Mouse (Mus musculus) liver, embryonic 15.5 days (tissue): ENCODE data around the gene Gm9639. TPM values are rescaled to one million over a fixed set of nuclear protein-coding genes. Genes with fewer than 3 reads are reported as not detected.
"Not testable (repeated sequence)": the region's sequence is repeated elsewhere in the genome, so short reads cannot be mapped to it uniquely, and the experiment has no call there.

Experiments used
- ATAC-seq: fragments of 200-750 bp; cut with Nextera tagmentation; 2 replicates; pipeline ENCODE4 v1.8.0; 2017; ENCODE audit warnings: moderate number of reproducible peaks, mild to moderate bottlenecking, moderate library complexity; ENCODE audit not compliant: insufficient read depth
- H3K27ac ChIP-seq: fragments of 300-500 bp; sonication (generic); replicated peaks from 2 replicates; pipeline ENCODE4 v1.5.1; 2015; ENCODE audit warnings: mild to moderate bottlenecking, inconsistent platforms
- H3K27me3 ChIP-seq: fragments of 300-500 bp; sonication (generic); 2 replicates; pipeline ENCODE4 v1.6.1; 2015; ENCODE audit warnings: mild to moderate bottlenecking, inconsistent platforms
- H3K36me3 ChIP-seq: fragments of 300-500 bp; sonication (generic); replicated peaks from 2 replicates; pipeline ENCODE4 v1.6.1; 2015; ENCODE audit warnings: moderate library complexity, mild to moderate bottlenecking, inconsistent platforms
- H3K4me1 ChIP-seq: fragments of 300-500 bp; sonication (generic); replicated peaks from 2 replicates; pipeline ENCODE4 v1.6.1; 2015; ENCODE audit warnings: inconsistent platforms
- H3K4me2 ChIP-seq: fragments of 300-500 bp; sonication (generic); 2 replicates; pipeline ENCODE4 v1.6.1; 2015; ENCODE audit warnings: moderate library complexity, mild to moderate bottlenecking, inconsistent platforms
- H3K4me3 ChIP-seq: fragments of 300-500 bp; sonication (generic); replicated peaks from 2 replicates; pipeline ENCODE4 v1.5.1; 2015; ENCODE audit warnings: mild to moderate bottlenecking, inconsistent platforms
- H3K9ac ChIP-seq: fragments of 300-500 bp; sonication (generic); 2 replicates; pipeline ENCODE4 v1.6.1; 2015; ENCODE audit warnings: moderate library complexity, mild to moderate bottlenecking, inconsistent platforms
- H3K9me3 ChIP-seq: fragments of 300-500 bp; sonication (generic); replicated peaks from 2 replicates; pipeline ENCODE4 v1.6.1; 2016; ENCODE audit warnings: inconsistent platforms
- WGBS: fragments of 180-500 bp; shearing (Covaris S2); methylation state at CpG from one replicate; pipeline ENCODE4 v1.1.7; 2015; ENCODE audit warnings: mixed read lengths; ENCODE audit not compliant: insufficient replicate concordance; 5-methylcytosine and 5-hydroxymethylcytosine counted together
- polyA plus RNA-seq: library from polyadenylated mRNA; unstranded; fragments of >200 nt; fragmentation: Nextera tagmentation; extraction: Ambion mirVana; gene quantifications from 2 replicates; pipeline ENCODE4 v1.2.1, GENCODE M21; 2015

The Gm9639 gene
- polyA plus RNA-seq, 1 experiment from 2014 or later, result not detected

GRCm38 (mm10) chr10:77798164-77798920 is 3.5 kb upstream of the Gm9639 start:
- not testable (repeated sequence) for H3K27me3 ChIP-seq, ATAC-seq, H3K27ac ChIP-seq, H3K9me3 ChIP-seq, H3K36me3 ChIP-seq, H3K9ac ChIP-seq, H3K4me3 ChIP-seq, H3K4me1 ChIP-seq, H3K4me2 ChIP-seq
- WGBS, result 43% methylated on average over 3 of the region's 3 CpGs

GRCm38 (mm10) chr10:77797677-77798076 is 2.8 kb upstream of the Gm9639 start:
- Histone ChIP-seq H3K9me3 (no peaks in the 10 kb centered on the region), H3K9ac (no peak overlapping the region), H3K27me3 (no peaks in the 10 kb centered on the region), H3K27ac (no peak overlapping the region), H3K36me3 (no peaks in the 10 kb centered on the region), H3K4me3 (no peak overlapping the region), H3K4me2 (no peak overlapping the region), H3K4me1 (no peaks in the 10 kb centered on the region)
- no peak for ATAC-seq
- WGBS, result 33% methylated on average over 3 of the region's 3 CpGs

- Histone ChIP-seq H3K4me1 (no peaks in the 10 kb centered on the region), H3K4me3 (no peak overlapping the region), H3K9ac (no peak overlapping the region), H3K4me2 (no peak overlapping the region), H3K27me3 (no peaks in the 10 kb centered on the region), H3K27ac (no peak overlapping the region), H3K36me3 (no peaks in the 10 kb centered on the region), H3K9me3 (no peaks in the 10 kb centered on the region)
- ATAC-seq, result no peak
- 59% methylated on average over 2 of the region's 2 CpGs for WGBS
These were observed 6.3 kb downstream of the Gm9639 start for GRCm38 (mm10) chr10:77788621-77789020.

- not testable (repeated sequence) for H3K9me3 ChIP-seq, H3K27me3 ChIP-seq, H3K36me3 ChIP-seq, H3K4me3 ChIP-seq, ATAC-seq, H3K4me1 ChIP-seq, H3K4me2 ChIP-seq, H3K27ac ChIP-seq, H3K9ac ChIP-seq
- WGBS, result 57% methylated on average over 1 of the region's 1 CpGs
These were observed 7.0 kb downstream of the Gm9639 start, which contains the start of gene Gm7137 for GRCm38 (mm10) chr10:77787876-77788275. TSS of gene Gm7137 (minus strand) at chr10:77788200.

- H3K4me2 ChIP-seq, ATAC-seq, H3K4me1 ChIP-seq, H3K9ac ChIP-seq, H3K4me3 ChIP-seq, H3K27me3 ChIP-seq, H3K9me3 ChIP-seq, H3K27ac ChIP-seq, H3K36me3 ChIP-seq: not testable (repeated sequence)
- 67% methylated on average over 3 of the region's 3 CpGs for WGBS
These were observed 11.5 kb downstream of the Gm9639 start for GRCm38 (mm10) chr10:77783396-77783795.

DNA sequence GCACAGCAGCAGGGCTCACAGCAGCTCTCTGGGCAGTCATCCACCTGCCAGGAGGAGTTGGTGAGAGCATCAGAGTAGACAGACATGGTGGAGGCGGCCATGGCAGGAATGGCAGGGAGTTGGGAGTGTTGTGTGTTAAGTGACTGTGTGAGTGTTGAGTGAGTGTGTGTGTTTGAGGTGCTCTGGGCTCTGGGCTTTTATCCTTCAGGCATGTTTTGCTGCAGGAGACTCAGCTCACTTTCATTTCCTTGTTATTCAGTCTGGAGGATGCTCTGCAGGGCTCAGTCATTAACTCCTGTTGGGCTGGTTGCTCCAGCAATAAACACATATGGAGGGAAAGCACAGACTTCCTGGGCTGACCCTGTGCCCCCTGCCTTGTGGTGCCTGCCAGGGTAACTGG is 12.4 kb downstream of the Gm9639 start, which contains the start of gene Gm3250:
Gene Gm3250, minus strand, starts transcription at position 101 of the 400 bp plus-strand sequence.
- 22% methylated on average over 1 of the region's 1 CpGs for WGBS
- not testable (repeated sequence) for H3K9ac ChIP-seq, H3K9me3 ChIP-seq, H3K36me3 ChIP-seq, H3K27ac ChIP-seq, H3K4me2 ChIP-seq, H3K27me3 ChIP-seq, H3K4me3 ChIP-seq, H3K4me1 ChIP-seq, ATAC-seq

GRCm38 (mm10) chr10:77776844-77777243 is 18.0 kb downstream of the Gm9639 start, which contains the start of gene Gm7138:
TSS of gene Gm7138 (minus strand) at chr10:77776944.
- H3K4me1 ChIP-seq, H3K9ac ChIP-seq, H3K9me3 ChIP-seq, H3K27me3 ChIP-seq, ATAC-seq, H3K4me3 ChIP-seq, H3K36me3 ChIP-seq, H3K4me2 ChIP-seq, H3K27ac ChIP-seq: not testable (repeated sequence)
- 48% methylated on average over 1 of the region's 1 CpGs for WGBS

DNA sequence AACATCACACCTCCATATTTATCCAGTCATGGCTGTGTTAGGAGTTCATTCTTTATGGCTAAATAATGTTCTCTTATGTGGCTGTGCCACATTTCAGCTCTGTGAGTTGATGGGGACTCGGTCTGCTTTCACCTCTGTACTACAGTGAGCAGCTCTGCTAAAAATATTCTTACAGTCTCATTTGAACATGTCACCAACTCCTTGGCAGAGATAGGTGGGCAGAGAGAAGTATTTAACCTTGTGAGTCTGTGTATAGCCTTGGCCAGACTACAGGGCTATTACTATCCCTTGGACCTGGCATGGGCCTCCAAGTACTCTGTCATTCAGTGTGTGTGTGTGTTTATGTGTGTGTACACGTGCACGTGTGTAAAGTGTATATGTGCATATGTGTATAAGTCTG is 22.7 kb downstream of the Gm9639 start:
- H3K4me3 ChIP-seq, H3K9me3 ChIP-seq, H3K4me2 ChIP-seq, H3K4me1 ChIP-seq, H3K27me3 ChIP-seq, H3K27ac ChIP-seq, H3K36me3 ChIP-seq, ATAC-seq, H3K9ac ChIP-seq: not testable (repeated sequence)
- WGBS, result 65% methylated on average over 2 of the region's 3 CpGs

GRCm38 (mm10) chr10:77771225-77771624 is 23.7 kb downstream of the Gm9639 start, which contains the start of gene Gm3238:
TSS of gene Gm3238 (minus strand) at chr10:77771325.
- not testable (repeated sequence) for ATAC-seq, H3K36me3 ChIP-seq, H3K4me2 ChIP-seq, H3K9me3 ChIP-seq, H3K4me3 ChIP-seq, H3K27me3 ChIP-seq, H3K9ac ChIP-seq, H3K4me1 ChIP-seq, H3K27ac ChIP-seq
- whole genome bisulfite sequencing, result no CpG with 5 or more reads among the region's 1 CpGs

DNA sequence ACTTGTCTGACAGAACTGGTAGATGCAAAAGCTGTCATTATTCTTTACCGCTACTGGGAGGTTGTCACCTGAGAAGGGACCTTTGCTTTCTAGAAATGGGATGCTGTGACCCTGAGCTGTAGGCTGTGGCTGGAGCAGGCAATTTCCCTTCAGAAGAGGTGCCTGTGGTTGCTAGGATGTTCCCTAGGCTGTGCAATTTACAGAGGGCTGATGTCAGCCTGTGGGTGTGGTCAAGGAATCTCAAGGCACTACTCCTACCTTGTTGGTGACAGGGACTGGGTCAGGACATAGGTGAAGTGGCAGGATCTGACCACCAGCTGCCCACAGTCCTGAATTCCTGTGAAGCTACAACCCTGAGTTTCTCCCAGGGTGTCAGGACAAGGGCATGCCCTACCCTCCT is 25.1 kb downstream of the Gm9639 start:
- Histone ChIP-seq H3K4me3 (no peak overlapping the region), H3K9me3 (no peaks in the 10 kb centered on the region), H3K27me3 (no peaks in the 10 kb centered on the region), H3K36me3 (no peaks in the 10 kb centered on the region), H3K4me1 (no peaks in the 10 kb centered on the region), H3K27ac (no peak overlapping the region), H3K9ac (no peak overlapping the region), H3K4me2 (no peak overlapping the region)
- WGBS, result 61% methylated on average over 1 of the region's 1 CpGs
- ATAC-seq, result no peak

DNA sequence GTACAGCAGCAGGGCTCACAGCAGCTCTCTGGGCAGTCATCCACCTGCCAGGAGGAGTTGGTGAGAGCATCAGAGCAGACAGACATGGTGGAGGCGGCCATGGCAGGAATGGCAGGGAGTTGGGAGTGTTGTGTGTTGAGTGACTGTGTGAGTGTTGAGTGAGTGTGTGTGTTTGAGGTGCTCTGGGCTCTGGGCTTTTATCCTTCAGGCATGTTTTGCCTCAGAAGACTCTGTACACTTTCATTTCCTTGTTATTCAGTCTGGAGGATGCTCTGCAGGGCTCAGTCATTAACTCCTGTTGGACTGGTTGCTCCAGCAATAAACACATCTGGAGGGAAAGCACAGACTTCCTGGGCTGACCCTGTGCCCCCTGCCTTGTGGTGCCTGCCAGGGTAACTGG is 35.3 kb downstream of the Gm9639 start, which contains the start of gene Gm3233:
Gene Gm3233, minus strand, starts transcription at position 101 of the 400 bp plus-strand sequence.
- H3K9ac ChIP-seq, H3K4me3 ChIP-seq, H3K4me2 ChIP-seq, H3K27me3 ChIP-seq, H3K9me3 ChIP-seq, H3K36me3 ChIP-seq, H3K27ac ChIP-seq, H3K4me1 ChIP-seq, ATAC-seq: not testable (repeated sequence)
- no CpG with 5 or more reads among the region's 1 CpGs for WGBS

GRCm38 (mm10) chr10:77753448-77753847 is 41.4 kb downstream of the Gm9639 start:
- Histone ChIP-seq H3K36me3 (no peaks in the 10 kb centered on the region), H3K27ac (no peak overlapping the region), H3K4me3 (no peak overlapping the region), H3K27me3 (no peaks in the 10 kb centered on the region), H3K4me2 (no peak overlapping the region), H3K4me1 (no peaks in the 10 kb centered on the region), H3K9me3 (no peaks in the 10 kb centered on the region), H3K9ac (no peak overlapping the region)
- no peak for ATAC-seq
